Mouse (Mus musculus): ENCODE results near the gene Ppp4c.
"Not testable (repeated sequence)": the region's sequence is repeated elsewhere in the genome, so short reads cannot be mapped to it uniquely, and the experiment has no call there.

The Ppp4c gene

DNA sequence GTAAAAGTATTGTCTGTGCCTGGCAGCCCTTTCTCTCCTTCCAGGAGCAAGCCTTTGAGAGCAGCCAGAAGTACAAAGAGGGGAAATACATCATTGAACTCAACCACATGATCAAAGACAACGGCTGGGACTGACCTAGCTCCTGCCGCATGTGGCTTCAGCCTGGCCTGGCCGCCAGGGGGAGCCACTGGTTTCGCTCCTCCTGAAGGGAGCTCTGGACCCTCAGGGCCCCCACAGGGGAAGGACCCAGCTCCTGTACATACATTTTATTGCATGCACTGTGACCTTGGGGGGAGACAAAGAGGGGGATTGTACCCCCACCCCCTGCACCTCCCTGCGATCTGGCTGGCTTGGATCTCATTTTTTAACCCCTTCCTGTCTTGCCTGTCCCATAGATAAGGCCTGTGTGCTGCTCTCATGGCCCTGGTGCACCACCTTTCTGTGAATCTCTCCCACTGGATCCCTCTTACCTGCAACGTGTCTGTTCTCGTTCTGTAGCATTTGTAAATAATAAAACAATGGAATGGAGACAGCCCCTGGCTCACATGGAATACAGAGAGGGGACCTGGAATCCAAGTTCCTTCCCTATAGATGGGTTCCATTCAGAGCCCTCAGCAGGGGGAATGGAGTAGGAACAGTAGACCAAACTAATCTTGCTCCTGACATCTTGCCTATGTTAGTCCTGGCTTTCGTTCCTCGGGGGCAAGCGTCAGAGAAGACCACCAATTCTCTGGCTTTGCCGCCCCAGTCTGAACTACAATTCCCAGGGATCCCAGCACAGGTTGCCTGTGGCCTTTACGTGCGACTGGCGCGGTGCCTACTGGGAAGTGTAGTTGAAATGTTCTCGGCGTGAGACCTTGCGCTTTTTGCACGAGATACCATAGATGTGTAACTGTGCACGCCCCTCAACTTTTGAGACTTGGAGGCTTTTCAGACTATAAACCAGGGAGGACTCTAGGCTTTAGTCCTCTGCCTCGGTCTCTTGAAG is 12.0 kb downstream of the Ppp4c start:
- DNase-seq, result peak; percentile 93

DNA sequence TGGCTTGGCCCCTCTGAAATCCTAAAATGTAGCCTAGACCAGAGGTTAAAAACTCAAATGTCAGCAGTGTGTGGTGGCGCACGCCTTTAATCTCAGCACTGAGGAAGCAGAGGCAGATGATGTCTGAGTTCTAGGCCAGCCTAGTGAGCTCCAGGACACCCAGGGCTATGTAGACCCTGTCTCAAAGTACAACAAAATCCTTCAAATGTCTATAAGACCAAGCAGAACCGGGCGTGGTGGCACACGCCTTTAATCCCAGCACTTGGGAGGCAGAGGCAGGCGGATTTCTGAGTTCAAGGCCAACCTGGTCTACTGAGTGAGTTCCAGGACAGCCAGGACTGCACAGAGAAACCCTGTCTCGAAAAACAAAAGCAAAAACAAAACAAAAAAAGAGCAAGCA is 13.2 kb downstream of the Ppp4c start:
- not testable (repeated sequence) for DNase-seq

DNA sequence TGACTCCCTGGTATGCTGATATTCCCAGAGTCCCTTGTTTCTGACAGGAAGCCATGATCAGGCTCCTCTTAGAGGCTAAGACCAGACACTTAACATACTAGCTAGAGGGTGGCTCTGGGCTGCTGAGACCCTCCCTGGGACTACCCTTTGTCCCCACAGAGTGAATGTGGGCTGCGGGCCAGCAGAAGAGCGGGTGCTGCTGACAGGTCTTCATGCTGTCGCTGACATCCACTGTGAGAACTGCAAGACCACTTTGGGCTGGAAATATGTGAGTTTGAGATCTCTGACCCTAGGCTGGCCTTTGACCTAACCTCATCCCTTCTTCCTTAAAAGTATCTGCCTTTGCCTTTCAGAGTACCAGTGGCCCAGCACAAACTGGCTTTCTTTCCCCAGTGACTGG is 14.1 kb downstream of the Ppp4c start:
- no peak for DNase-seq

DNA sequence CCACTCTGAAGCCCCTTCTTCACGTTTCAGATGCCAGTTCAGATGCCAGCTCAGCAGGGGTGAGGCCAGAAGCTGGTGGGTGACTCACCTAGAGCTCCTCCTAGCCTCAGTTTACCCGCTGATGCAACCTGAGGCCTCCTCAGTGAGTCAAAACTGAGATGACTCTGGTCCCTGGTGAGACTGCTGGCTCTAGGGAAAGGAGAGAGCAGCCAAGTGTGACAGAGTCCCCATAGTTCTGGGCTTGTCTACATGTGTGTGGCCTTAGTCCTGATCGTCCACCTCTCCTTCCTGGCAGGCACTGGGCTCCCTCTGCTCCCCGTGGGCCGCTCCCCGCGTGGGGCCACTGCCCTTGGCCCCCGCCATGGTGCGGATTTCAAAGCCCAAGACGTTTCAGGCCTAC is 14.8 kb downstream of the Ppp4c start:
- DNase-seq, result peak; percentile 38

DNA sequence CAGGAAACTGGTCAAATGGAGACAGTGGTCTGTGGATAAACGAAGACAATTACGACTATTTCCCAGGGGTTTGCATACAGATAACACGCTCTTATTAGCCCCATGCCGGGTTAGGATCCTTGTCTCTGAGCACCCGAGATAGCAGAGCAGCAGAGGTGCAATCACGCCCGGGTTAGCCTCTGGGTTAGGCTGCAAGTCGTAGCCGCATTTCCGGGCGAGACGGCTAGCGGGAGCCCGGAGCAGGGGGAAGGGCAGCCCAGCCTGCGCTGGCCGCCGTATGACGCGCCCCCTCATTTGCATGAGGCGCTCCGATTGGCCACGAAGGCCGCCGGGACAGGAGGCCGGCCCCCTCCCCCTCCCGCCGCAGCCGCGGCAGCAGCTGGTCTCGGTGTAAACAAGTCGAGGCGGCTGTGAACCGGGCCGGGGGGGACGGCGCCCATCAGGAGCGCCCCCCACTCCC is 15.7 kb downstream of the Ppp4c start, which contains the start of gene Ypel3:
TSS of gene Ypel3 (plus strand) at position 358 of the 460 bp plus-strand sequence.
- DNase-seq, result peak; percentile 98

DNA sequence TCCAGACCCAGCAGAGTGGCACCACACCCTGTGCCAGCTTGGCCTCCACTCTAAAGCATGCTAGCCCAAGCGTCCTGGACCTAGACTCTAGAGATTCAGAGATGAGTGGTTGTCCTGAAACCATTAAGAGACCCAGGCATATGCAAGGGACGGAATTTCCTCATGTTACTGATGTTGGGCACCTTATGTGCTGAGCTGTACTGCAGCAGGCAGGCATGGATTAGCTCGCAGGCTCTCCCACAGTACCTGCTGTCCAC is 16.4 kb downstream of the Ppp4c start:
- DNase-seq, result no peak

DNA sequence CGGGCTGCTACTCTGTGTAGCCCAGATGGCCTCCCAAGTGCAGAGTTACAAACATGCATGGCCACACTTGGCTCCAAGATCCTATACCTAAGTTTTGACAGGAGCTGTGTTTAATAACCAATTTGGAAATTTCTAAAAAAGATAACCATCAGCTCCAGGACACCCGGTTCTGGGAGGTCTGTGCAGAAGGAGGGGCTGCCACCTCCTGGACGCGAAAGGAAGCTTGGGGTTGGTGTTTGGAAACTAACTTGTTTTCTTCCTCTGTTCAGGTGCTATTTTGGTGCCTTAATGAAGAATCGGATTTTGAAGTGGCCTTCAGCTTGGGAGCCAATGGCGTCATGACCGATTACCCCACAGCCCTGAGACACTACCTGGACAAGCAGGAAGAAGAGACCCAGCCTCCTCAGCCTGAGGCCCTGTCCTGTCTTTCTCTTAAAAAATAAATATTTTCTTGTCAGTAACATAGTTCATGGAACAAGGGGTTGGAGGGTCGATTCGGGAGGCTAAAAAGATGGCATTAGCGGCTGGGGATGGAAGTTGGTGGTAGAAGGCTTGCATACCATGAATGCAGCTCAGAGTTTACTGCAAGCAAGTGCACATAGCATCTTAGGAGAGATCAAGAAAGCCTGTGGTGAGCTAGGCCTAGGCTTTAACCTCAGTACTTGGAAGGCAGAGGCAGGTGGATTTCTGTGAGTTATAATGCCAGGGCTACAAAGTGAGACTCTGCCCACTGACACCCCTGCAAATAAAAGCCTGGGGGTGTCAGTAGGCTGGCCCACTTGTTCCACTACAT is 16.9 kb downstream of the Ppp4c start:
- peak; percentile 52 for DNase-seq

DNA sequence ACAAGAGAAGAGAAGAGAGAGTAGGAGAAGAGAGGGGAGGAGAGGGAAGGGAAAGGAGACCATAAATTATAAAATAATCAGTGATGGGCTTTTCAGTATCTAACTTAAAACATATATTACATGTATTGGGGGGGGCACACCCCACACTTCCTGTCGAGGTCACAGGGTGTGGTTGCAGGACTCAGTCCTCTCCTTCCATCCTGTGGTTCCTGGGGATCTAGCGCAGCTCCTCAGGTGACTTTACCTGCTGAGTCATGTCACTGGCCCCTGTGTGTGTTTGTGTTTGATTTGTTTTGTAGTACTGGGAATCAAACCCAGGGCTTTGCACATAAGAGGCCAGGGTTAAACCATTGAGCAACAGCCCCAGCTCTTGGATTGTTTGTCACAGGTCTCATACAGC is 17.8 kb downstream of the Ppp4c start:
- DNase-seq, result no peak

DNA sequence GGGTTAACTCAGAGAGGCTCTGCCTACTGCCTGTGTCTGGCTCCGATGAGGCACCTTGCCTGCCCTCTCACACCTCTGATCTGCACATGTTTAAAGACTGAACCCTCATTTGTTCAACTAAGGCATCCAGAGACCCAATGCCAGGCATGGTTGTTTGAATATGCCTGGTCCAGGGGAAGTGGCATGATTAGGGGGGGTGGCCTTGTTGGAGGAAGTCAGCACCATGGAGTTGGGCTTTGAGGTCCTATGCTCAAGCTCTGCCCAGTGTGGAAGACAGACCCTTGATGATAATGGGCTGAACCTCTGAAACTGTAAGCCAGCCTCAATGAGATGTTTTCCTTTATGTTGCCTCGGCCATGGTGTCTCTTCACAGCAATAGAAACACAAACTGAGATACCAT is 18.9 kb downstream of the Ppp4c start:
- no peak for DNase-seq

DNA sequence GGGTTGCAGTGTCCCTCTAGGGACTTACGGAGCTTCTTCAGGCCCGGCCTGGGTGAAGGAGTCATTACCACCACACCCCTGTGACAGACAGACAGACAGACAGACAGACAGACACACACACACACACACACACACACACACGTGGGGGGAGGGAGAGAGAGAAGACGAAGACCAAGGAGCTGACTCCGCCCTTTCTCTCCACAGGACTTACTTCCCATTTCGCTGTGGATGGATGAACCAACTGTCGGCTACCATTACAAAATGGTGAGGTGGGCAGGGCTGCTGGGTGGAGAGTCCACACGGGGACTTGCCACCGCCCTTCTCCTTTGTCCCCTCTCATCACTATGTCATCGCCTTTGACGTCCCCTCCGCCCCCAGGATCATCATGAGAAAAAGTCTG is 21.5 kb downstream of the Ppp4c start:
- no peak for DNase-seq

DNA sequence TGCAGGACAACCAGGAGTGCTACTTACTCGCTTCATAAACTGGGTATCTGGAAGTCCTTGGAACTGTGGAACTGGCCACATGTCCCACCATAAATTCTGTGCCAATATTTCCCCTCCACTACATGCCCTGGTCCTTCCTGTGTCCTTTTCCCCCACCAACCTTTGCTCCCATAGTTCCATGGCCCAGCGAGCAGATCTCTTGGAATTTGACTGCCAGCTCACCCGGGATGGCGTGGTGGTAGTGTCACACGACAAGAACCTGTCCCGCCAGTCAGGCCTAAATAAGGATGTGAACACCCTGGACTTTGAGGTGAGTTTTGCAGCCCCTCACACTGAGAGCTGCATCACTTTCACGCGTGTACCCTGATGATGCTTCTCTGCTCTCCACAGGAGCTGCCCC is 25.3 kb downstream of the Ppp4c start:
- DNase-seq, result no peak

DNA sequence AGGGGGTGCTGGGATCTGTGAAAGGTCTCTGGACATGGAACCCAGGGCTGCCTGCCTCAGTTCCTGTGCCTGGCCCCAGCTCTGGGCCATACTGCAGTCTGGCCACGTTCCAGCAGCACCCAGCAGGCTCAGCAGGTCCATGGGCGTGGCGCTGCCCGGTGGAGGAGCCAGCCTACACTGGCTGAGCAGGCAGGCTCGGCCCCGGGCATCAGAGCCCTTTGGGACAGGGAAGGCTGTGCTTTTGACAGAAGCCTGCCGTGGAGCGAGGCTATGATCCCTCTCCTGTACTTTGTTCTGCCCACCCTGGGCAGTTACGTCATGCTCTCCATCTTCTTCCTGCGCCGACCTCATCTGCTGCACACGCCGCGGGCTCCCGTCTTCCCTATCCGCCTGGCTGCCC is 26.1 kb downstream of the Ppp4c start, which contains the start of gene Gdpd3:
TSS of gene Gdpd3 (plus strand) at position 134 of the 400 bp plus-strand sequence.
- no peak for DNase-seq

DNA sequence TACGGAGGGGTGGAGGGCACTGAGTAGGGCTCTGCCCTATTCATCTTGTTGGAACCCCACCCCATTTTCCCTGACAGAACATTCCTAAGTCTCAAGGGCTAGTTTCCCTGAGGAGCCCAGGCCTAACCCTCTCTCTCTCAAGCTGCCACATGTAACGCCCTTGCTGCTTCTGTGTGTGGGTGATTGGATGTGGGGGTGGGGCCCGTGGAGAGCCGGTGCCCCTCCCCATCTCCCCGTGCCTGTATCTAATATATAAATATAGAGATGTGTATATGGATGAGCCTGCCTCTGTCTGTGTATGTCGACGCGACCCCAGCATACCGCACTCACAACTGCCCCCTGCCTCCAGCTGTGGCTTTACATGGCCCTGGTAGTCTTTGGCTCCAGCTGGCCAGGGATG is 26.8 kb downstream of the Ppp4c start:
- no peak for DNase-seq

DNA sequence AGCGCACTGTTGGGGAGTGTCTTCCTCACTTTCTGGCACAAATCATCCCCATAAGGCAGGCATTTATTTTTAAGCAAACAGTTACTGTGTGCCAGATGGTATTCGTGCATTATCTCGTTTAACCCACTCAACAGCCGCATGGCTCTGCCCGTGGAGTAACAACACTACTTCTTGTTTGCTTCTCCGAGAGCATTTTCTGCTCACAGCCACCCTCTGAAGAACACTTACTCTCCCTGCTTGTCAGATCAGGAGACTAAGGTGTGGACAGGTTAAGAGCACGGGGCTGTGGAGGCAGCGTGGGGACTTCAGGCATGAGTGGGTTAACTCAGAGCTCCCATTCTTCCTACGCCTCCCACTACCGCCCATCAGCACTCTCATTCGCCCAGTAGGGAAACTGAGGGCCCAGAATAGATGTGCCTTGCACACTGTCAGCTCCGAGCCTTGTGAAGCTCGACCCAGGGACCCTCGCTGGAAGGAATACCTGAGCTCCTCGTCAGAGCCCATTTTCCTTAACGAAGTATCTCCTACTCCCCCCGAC is 29.8 kb downstream of the Ppp4c start:
- DNase-seq, result no peak

DNA sequence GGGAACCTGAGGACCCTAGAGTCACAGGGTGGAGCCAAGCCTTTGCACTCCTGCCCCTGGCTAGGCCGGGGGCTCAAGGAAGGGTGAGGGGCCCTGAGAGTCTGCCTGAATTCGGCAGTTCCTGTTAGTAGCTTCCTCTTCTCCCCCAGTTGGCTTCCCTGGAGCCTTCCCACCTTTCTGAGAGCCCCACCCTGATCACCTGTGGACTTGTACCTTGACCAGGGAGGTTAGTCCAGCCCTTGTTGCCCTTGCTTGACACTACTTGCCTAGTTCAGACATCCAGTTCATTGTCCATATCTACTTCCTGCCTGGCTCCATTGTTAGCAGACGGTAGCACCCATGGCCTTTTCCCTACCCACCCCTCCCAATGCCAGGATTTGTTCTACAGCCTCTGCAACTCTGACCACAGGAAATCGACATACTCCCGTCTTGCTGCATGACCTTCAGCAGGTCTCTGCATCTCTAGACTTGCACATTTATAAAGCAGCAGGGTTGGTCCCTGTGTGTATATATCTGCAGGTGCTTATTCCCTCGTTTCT is 30.7 kb downstream of the Ppp4c start:
- DNase-seq, result no peak

DNA sequence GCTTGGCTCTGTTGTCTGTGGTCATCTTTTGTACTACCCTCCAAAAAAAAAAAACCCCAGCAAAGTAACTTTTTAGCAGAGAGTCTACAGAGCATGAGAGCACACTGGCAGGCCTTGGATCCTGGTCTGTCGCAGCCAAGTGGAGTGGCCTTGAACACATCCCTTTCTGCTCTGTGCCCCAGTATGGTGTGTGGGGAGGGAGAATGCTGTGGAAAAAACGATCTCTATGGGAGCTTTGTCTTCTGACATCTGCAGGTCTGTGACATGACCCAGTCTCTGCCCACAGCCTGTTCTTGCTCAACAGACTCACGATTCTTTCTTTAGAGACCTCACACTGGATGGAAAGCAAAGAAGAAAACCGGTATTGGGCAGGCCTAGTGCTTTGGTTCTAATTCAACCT is 31.3 kb downstream of the Ppp4c start:
- no peak for DNase-seq

DNA sequence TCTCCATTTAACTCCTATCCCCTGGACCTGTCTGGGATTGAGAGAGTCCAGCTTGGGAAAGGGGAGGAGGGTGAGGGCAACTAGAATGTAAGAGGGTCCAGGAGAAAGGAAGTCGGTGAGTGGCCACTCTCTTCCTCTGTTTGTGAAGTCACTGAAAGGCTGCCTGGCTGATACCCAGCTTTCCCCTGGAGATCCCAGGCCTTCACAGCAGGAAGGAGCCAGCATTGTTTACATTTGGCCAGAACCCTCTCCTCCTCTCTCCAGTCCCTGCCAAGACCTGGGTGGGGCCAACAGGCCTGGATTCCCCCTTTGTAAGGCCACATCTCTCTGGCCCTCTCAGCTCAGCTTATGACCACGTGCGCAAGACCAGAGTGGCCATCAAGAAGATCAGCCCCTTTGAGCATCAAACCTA is 31.9 kb downstream of the Ppp4c start:
- no peak for DNase-seq

DNA sequence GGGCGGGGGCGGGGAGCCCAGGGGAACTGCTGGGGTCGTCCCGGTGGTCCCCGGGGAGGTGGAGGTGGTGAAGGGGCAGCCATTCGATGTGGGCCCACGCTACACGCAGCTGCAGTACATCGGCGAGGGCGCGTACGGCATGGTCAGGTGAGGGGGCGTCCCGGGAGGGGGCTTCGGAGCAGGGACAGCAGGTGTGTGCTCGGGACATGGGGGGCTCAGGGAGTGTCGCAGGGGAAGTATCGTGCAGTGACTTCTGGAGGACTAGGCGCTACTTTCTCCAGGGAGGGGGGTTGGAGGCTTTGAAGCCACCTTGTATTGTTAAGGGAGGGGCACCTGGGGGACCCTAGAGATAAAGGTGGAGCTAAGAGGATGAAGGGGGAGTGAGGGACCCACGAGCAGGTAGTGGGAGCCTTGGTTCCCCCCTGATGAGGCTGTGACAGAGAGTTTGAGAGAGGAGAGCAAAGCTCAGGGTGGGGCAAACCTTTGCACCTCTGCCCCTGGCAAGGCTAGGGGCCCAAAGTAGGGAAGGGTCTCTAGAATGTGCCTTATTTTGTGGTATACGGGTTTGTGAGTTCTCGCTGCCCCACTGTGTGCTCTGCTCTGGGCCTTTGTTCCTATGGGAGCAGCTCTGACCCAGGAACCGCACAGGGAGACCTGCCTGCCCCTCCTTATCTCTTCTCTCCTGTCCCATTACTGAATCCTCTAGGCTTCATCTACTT is 32.5 kb downstream of the Ppp4c start:
- no peak for DNase-seq

DNA sequence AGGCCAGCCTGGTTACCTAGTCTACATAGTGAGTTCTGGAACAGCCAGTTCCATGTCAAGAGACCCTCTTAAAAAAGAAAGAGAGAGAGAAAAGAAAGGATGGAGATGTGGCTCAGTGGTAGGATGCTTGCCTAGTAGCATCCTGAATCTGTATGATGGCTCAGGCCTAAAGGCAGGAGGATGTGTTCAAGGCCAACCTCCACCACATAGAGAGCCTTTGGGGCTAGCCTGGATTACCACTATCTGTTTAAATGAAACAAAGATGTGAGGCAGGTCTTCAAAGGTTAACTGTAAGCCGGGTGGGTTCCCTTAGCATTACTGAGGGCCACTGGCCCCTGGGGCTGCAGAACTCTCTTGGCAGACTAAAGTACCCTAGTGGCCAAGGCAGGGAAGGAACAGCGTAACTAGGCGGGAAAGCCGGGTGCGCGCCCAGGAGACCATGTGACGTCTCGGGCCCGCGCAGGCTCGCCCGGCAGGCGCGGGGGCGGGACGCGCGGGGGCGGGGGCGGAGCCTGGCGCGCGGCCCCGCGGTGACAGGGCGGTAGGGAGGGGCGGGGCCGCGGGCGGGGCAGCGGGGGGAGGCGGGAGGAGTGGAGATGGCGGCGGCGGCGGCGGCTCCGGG is 33.1 kb downstream of the Ppp4c start, which contains the start of gene Mapk3:
TSS of gene Mapk3 (plus strand) at position 552 of the 622 bp plus-strand sequence.
- peak; percentile 92 for DNase-seq

DNA sequence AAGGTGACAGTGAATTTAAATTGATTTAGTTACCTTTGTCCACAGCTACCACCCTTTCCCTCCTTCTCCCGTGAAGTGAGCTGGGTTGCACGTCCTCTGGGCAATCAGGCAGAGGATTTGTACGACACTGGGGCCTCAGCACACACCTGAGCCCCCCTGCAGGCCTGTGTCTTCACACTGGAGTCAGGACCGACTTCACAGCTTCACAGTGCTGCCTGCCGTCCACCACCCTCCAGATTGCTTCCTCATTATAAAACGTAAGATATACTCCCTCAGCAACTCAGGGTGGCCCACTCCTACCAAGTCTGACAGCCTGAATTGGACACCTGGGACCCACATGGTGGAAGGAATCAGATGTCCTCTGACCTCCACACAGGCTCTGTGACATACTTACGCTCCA is 33.8 kb downstream of the Ppp4c start:
- DNase-seq, result no peak

DNA sequence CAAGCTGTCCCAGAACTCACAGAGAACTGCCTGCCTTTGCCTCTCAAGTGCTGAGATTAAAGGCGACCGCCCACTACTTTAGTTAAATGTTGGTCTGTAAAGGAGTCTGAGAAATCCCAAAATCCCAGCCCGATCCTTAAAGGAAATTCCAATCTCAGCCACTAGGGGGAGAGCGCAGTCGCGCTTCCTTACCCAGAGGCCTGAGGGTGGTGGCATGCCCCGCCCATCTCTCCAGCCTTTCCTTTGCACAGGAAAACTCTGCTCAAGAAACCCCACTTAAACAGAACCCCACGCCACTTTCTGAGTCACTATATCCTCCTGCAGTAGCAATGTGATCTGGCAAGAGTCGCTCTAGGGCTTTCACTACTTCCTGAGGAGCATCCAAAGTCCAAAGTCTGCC is 37.4 kb downstream of the Ppp4c start:
- peak; percentile 71 for DNase-seq

Measured in thymus, postnatal 14 days (tissue).